Mouse (Mus musculus) liver, embryonic 13.5 days (tissue): ENCODE data around the gene Lpin1. TPM values are rescaled to one million over a fixed set of nuclear protein-coding genes. Genes with fewer than 3 reads are reported as not detected.

Experiments
- ATAC-seq: fragments of 200-750 bp; cut with Nextera tagmentation; 2 replicates; pipeline ENCODE4 v1.8.0; 2017; ENCODE audit warnings: low read depth, mild to moderate bottlenecking, moderate number of reproducible peaks, moderate library complexity
- DNase-seq: peaks from one replicate; pipeline ENCODE4 v3.0.0; 2022
- H3K27ac ChIP-seq: fragments of 300-500 bp; sonication (generic); 2 replicates; pipeline ENCODE4 v1.5.1; 2015; ENCODE audit warnings: moderate library complexity, mild to moderate bottlenecking, inconsistent platforms
- H3K27me3 ChIP-seq: fragments of 300-500 bp; sonication (generic); 2 replicates; pipeline ENCODE4 v1.6.1; 2015; ENCODE audit warnings: mild to moderate bottlenecking, inconsistent platforms
- H3K36me3 ChIP-seq: fragments of 300-500 bp; sonication (generic); 2 replicates; pipeline ENCODE4 v1.6.1; 2015; ENCODE audit warnings: mild to moderate bottlenecking, inconsistent platforms
- H3K4me1 ChIP-seq: fragments of 300-500 bp; sonication (generic); replicated peaks from 2 replicates; pipeline ENCODE4 v1.6.1; 2015; ENCODE audit warnings: inconsistent platforms
- H3K4me2 ChIP-seq: fragments of 300-500 bp; sonication (generic); 2 replicates; pipeline ENCODE4 v1.6.1; 2015; ENCODE audit warnings: inconsistent platforms, mild to moderate bottlenecking, moderate library complexity
- H3K4me3 ChIP-seq: fragments of 300-500 bp; sonication (generic); replicated peaks from 2 replicates; pipeline ENCODE4 v1.5.1; 2015; ENCODE audit warnings: mild to moderate bottlenecking, inconsistent platforms
- H3K9ac ChIP-seq: fragments of 300-500 bp; sonication (generic); 2 replicates; pipeline ENCODE4 v1.6.1; 2015; ENCODE audit warnings: mild to moderate bottlenecking, inconsistent platforms
- H3K9me3 ChIP-seq: fragments of 300-500 bp; sonication (generic); replicated peaks from 2 replicates; pipeline ENCODE4 v1.6.1; 2016; ENCODE audit warnings: inconsistent platforms
- WGBS: fragments of 180-500 bp; shearing (Covaris S2); methylation state at CpG from one replicate; pipeline ENCODE4 v1.1.7; 2015; ENCODE audit not compliant: insufficient replicate concordance; 5-methylcytosine and 5-hydroxymethylcytosine counted together
- polyA plus RNA-seq: library from polyadenylated mRNA; unstranded; fragments of >200 nt; fragmentation: Nextera tagmentation; extraction: Ambion mirVana; gene quantifications from 2 replicates; pipeline ENCODE4 v1.2.1, GENCODE M21; 2015

Gene Lpin1
- polyA plus RNA-seq, 1 experiment from 2014 or later: 5.3 TPM

GRCm38 (mm10) chr12:16570371-16571060, 40.2 kb downstream of the Lpin1 start:
- ATAC-seq (no peak), DNase-seq (no peak)
- 79% methylated on average over 10 of the region's 10 CpGs for WGBS
- H3K4me2 ChIP-seq: no peak overlapping the region
- peaks cover 59% of the 10 kb centered on the region for H3K36me3 ChIP-seq
- H3K4me1 ChIP-seq: no peaks in the 10 kb centered on the region
- no peaks in the 10 kb centered on the region for H3K27me3 ChIP-seq
- no peak overlapping the region for H3K27ac ChIP-seq
- no peaks in the 10 kb centered on the region for H3K9me3 ChIP-seq
- H3K9ac ChIP-seq: no peak overlapping the region
- no peak overlapping the region for H3K4me3 ChIP-seq

GRCm38 (mm10) chr12:16568936-16569650, 41.7 kb downstream of the Lpin1 start:
- ATAC-seq (no peak), DNase-seq (no peak)
- Histone ChIP-seq H3K9me3 (no peaks in the 10 kb centered on the region), H3K4me3 (no peak overlapping the region), H3K27me3 (no peaks in the 10 kb centered on the region), H3K4me1 (no peaks in the 10 kb centered on the region), H3K36me3 (peaks cover 61% of the 10 kb centered on the region), H3K4me2 (no peak overlapping the region), H3K27ac (no peak overlapping the region), H3K9ac (no peak overlapping the region)
- 37% methylated on average over 11 of the region's 11 CpGs for WGBS

DNA sequence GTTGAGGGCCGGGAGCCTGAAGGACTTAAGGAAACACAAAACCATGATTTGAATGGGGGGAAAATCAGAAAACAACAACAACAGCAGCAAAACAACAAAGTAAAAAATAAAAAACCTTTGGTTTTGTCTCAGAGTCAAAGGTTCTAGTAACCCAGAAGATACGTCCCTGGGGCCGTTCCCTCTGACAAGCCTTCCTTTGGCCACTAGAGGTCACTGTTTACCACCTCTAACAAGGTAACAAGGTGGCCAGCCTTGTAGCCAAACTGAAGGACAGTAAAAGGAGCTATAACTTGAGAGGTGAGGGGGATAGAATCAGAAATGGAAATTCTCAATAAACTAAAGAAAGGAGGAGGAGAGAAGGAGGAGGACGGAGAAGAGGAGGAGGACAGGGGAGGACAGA, 42.3 kb downstream of the Lpin1 start:
- H3K4me1 ChIP-seq: no peaks in the 10 kb centered on the region
- WGBS: 27% methylated on average over 4 of the region's 4 CpGs
- peaks cover 64% of the 10 kb centered on the region for H3K36me3 ChIP-seq
- ATAC-seq (peak; percentile 56; the same call in 1 of the 2 replicates), DNase-seq (peak; percentile 36)
- no peaks in the 10 kb centered on the region for H3K27me3 ChIP-seq
- H3K9me3 ChIP-seq: no peaks in the 10 kb centered on the region
- no peak overlapping the region for H3K27ac ChIP-seq
- H3K4me3 ChIP-seq: no peak overlapping the region
- H3K9ac ChIP-seq: no peak overlapping the region
- H3K4me2 ChIP-seq: no peak overlapping the region

GRCm38 (mm10) chr12:16568090-16568489, 42.7 kb downstream of the Lpin1 start:
- Histone ChIP-seq H3K9me3 (no peaks in the 10 kb centered on the region), H3K4me1 (no peaks in the 10 kb centered on the region), H3K27ac (no peak overlapping the region), H3K4me3 (no peak overlapping the region), H3K27me3 (no peaks in the 10 kb centered on the region), H3K9ac (no peak overlapping the region), H3K4me2 (no peak overlapping the region), H3K36me3 (peaks cover 65% of the 10 kb centered on the region)
- no peak for DNase-seq
- WGBS: 79% methylated on average over 6 of the region's 6 CpGs
- no peak for ATAC-seq

DNA sequence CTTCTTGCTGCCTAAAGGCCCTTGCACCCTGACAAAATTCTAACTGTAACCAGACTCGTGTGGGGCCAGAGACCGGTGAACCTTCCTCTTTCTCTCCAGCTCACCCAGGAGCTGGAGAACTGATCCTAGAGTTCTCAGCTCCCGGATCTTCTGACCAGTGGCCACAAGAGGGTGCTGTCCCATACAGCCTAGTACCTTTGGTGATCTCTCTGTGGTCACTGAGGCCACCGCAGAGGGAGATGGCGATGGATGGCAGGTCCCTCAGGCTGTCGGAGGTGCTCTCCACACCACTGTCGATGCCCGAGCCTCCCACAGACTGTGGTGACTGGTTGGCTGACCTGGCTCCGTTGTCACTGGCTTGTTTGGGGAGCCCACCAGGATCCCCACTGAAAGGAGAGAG, 47.3 kb downstream of the Lpin1 start:
- no peak for ATAC-seq
- no peak overlapping the region for H3K4me2 ChIP-seq
- H3K4me3 ChIP-seq: no peak overlapping the region
- no peaks in the 10 kb centered on the region for H3K9me3 ChIP-seq
- DNase-seq: no peak
- H3K4me1 ChIP-seq: no peaks in the 10 kb centered on the region
- no peak overlapping the region for H3K9ac ChIP-seq
- WGBS: 61% methylated on average over 9 of the region's 9 CpGs
- H3K27me3 ChIP-seq: no peaks in the 10 kb centered on the region
- H3K27ac ChIP-seq: no peak overlapping the region
- H3K36me3 ChIP-seq: peaks cover 69% of the 10 kb centered on the region

- Histone ChIP-seq H3K36me3 (peaks cover 71% of the 10 kb centered on the region), H3K9me3 (no peaks in the 10 kb centered on the region), H3K27ac (no peak overlapping the region), H3K9ac (no peak overlapping the region), H3K27me3 (no peaks in the 10 kb centered on the region), H3K4me1 (no peaks in the 10 kb centered on the region), H3K4me3 (no peak overlapping the region), H3K4me2 (no peak overlapping the region)
- WGBS: 81% methylated on average over 10 of the region's 10 CpGs
- ATAC-seq (no peak), DNase-seq (no peak)
Observed at GRCm38 (mm10) chr12:16562647-16563046, 48.1 kb downstream of the Lpin1 start.

GRCm38 (mm10) chr12:16562181-16562580, 48.6 kb downstream of the Lpin1 start:
- Histone ChIP-seq H3K9me3 (no peaks in the 10 kb centered on the region), H3K4me1 (no peaks in the 10 kb centered on the region), H3K4me3 (no peak overlapping the region), H3K4me2 (no peak overlapping the region), H3K36me3 (peaks cover 72% of the 10 kb centered on the region), H3K27ac (no peak overlapping the region), H3K9ac (no peak overlapping the region), H3K27me3 (no peaks in the 10 kb centered on the region)
- DNase-seq (no peak), ATAC-seq (no peak)
- WGBS: 54% methylated on average over 8 of the region's 8 CpGs

- Histone ChIP-seq H3K4me2 (no peak overlapping the region), H3K36me3 (peaks cover 55% of the 10 kb centered on the region), H3K27me3 (no peaks in the 10 kb centered on the region), H3K9me3 (no peaks in the 10 kb centered on the region), H3K9ac (no peak overlapping the region), H3K4me1 (no peaks in the 10 kb centered on the region), H3K27ac (no peak overlapping the region), H3K4me3 (no peak overlapping the region)
- WGBS: 67% methylated on average over 4 of the region's 4 CpGs
- DNase-seq (no peak), ATAC-seq (no peak)
Observed at GRCm38 (mm10) chr12:16557271-16557670, 53.5 kb downstream of the Lpin1 start.

- Histone ChIP-seq H3K27me3 (no peaks in the 10 kb centered on the region), H3K4me2 (no peak overlapping the region), H3K27ac (no peak overlapping the region), H3K9ac (no peak overlapping the region), H3K36me3 (peaks cover 46% of the 10 kb centered on the region), H3K9me3 (no peaks in the 10 kb centered on the region), H3K4me3 (no peak overlapping the region), H3K4me1 (no peaks in the 10 kb centered on the region)
- ATAC-seq (no peak), DNase-seq (no peak)
- 80% methylated on average over 8 of the region's 8 CpGs for WGBS
Observed at GRCm38 (mm10) chr12:16554171-16554570, 56.6 kb downstream of the Lpin1 start.

DNA sequence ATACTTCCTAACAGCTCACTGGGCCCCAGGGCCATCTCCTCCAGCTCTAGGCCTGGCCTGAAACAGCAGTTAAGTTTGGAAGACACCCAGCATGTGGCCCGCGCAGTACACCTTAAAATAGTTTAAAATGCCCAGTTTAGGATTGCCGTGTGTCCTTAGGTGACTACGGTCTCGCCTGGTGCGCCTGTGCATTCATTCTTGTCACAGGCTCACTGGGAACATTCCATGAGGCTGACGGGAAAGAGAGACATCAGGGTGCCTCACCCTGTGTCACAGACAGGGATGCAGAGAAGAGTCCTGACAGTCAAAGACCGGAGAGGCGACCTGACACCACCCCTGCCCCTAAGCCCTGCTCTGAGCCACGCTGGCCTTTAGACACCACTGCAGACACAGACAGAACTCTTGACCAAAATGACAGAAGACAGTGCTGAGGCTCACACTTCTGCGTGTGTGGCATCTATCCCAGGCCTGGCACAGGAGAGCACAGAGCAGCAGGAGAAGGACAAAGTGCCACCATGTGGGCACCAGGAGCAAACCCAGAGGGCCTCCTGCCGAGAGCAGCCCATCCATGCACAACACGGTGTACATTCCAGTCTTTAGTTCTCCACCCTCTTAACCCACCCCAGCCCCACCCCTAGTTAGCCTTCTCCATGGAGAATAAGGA, 58.5 kb downstream of the Lpin1 start:
- Histone ChIP-seq H3K9me3 (no peaks in the 10 kb centered on the region), H3K27ac (no peak overlapping the region), H3K36me3 (peaks cover 50% of the 10 kb centered on the region), H3K27me3 (no peaks in the 10 kb centered on the region), H3K4me1 (no peaks in the 10 kb centered on the region), H3K9ac (no peak overlapping the region), H3K4me3 (no peak overlapping the region), H3K4me2 (no peak overlapping the region)
- DNase-seq (no peak), ATAC-seq (no peak)
- WGBS: 84% methylated on average over 13 of the region's 13 CpGs

GRCm38 (mm10) chr12:16550983-16551454, 59.7 kb downstream of the Lpin1 start:
- no peaks in the 10 kb centered on the region for H3K9me3 ChIP-seq
- no peak for ATAC-seq
- no peaks in the 10 kb centered on the region for H3K27me3 ChIP-seq
- no peak overlapping the region for H3K4me2 ChIP-seq
- 82% methylated on average over 12 of the region's 12 CpGs for WGBS
- H3K4me1 ChIP-seq: no peaks in the 10 kb centered on the region
- no peak for DNase-seq
- no peak overlapping the region for H3K27ac ChIP-seq
- no peak overlapping the region for H3K4me3 ChIP-seq
- no peak overlapping the region for H3K9ac ChIP-seq
- peaks cover 53% of the 10 kb centered on the region for H3K36me3 ChIP-seq
